Comparison of ENCODE assay signal across 15 mouse cellular contexts in genomic region chr10:109383758-109384157, GRCm38 (mm10).
DNase-seq lines count a peak whose midpoint lies in the region; ATAC-seq and TF ChIP-seq lines count a peak whose summit lies in the region.
"Had no signal": no experiment of that assay in that cellular context is flagged by ENCODE, and none has a peak within 500 bp of the region (broad histone marks: within the 10 kb centered on the region; RNA-seq: fewer than 3 reads in every experiment).

No protein-coding gene starts in this region.

- ATAC-seq in kidney, embryonic 16.5 days (ENCODE audit: low FRiP score, low TSS enrichment), result no peak
- ATAC-seq in hindbrain, embryonic 13.5 days (ENCODE audit: low FRiP score), result peak; percentile 73; the same call in 1 of the 2 replicates
- no peak for ATAC-seq in midbrain, postnatal 0 days (ENCODE audit: low FRiP score)
- ATAC-seq in liver, postnatal 0 days, result no peak

- no peak overlapping the region for H3K27ac ChIP-seq in kidney, embryonic 16.5 days (ENCODE audit: low read length)
- H3K27ac ChIP-seq in embryonic facial prominence, embryonic 10.5 days (replicated peaks), result no peak overlapping the region
- no peak overlapping the region for H3K27ac ChIP-seq in hindbrain, embryonic 13.5 days
- no peak overlapping the region for H3K27ac ChIP-seq in midbrain, postnatal 0 days (ENCODE audit: low read depth, low read length)
- H3K27ac ChIP-seq in liver, postnatal 0 days (ENCODE audit: low read depth), result no peak overlapping the region
- no peak overlapping the region for H3K27ac ChIP-seq in heart, embryonic 10.5 days
- H3K27ac ChIP-seq: hindbrain, embryonic 15.5 days had no signal

- 54% methylated on average over 4 of the region's 4 CpGs for WGBS in kidney, embryonic 16.5 days
- WGBS in embryonic facial prominence, embryonic 10.5 days, result 34% methylated on average over 4 of the region's 4 CpGs
- 61% methylated on average over 4 of the region's 4 CpGs for WGBS in hindbrain, embryonic 13.5 days
- WGBS in midbrain, postnatal 0 days, result 59% methylated on average over 4 of the region's 4 CpGs
- WGBS in liver, postnatal 0 days (ENCODE audit: insufficient replicate concordance), result 78% methylated on average over 4 of the region's 4 CpGs
- 69% methylated on average over 4 of the region's 4 CpGs for WGBS in heart, embryonic 10.5 days

- intact Hi-C loops in gastrocnemius, postnatal 36 days (cut with DNase I), result no loop called here

- no peak for TF ChIP-seq EP300 in liver, postnatal 0 days (IDR thresholded peaks at IDR 0.05; ENCODE audit: low read depth)

- no peaks in the 10 kb centered on the region for H3K27me3 ChIP-seq in kidney, embryonic 16.5 days (ENCODE audit: insufficient read depth, low read length)
- peaks cover 19% of the 10 kb centered on the region for H3K27me3 ChIP-seq in embryonic facial prominence, embryonic 10.5 days (replicated peaks; ENCODE audit: low read depth, poor library complexity, severe bottlenecking)
- no peaks in the 10 kb centered on the region for H3K27me3 ChIP-seq in hindbrain, embryonic 13.5 days
- H3K27me3 ChIP-seq in midbrain, postnatal 0 days (ENCODE audit: insufficient read depth, low read length), result no peaks in the 10 kb centered on the region
- no peaks in the 10 kb centered on the region for H3K27me3 ChIP-seq in liver, postnatal 0 days (ENCODE audit: insufficient read depth, low read length)
- no peaks in the 10 kb centered on the region for H3K27me3 ChIP-seq in heart, embryonic 10.5 days (ENCODE audit: insufficient read depth, poor library complexity, severe bottlenecking)
- H3K27me3 ChIP-seq: CH12.LX; hindbrain, embryonic 15.5 days; megakaryocyte, embryonic 14.5 days had no signal

- DNase-seq in kidney, postnatal 10 days, result peak; percentile 9
- DNase-seq in embryonic facial prominence, embryonic 10.5 days (ENCODE audit: low spot score), result peak; percentile 68
- DNase-seq in midbrain, postnatal 0 days (ENCODE audit: low spot score), result peak; percentile 77
- DNase-seq in gastrocnemius, postnatal 36 days, result no peak
- no peak for DNase-seq in liver, postnatal 0 days
- DNase-seq in heart, embryonic 10.5 days (ENCODE audit: low spot score), result no peak
- DNase-seq: adrenal gland, postnatal 14 days; heart, adult 11 months; lung, embryonic 14.5 days had no signal

- H3K36me3 ChIP-seq in kidney, embryonic 16.5 days (ENCODE audit: insufficient read depth, low read length), result no peaks in the 10 kb centered on the region
- no peaks in the 10 kb centered on the region for H3K36me3 ChIP-seq in embryonic facial prominence, embryonic 10.5 days (replicated peaks)
- H3K36me3 ChIP-seq in hindbrain, embryonic 13.5 days, result no peaks in the 10 kb centered on the region
- no peaks in the 10 kb centered on the region for H3K36me3 ChIP-seq in midbrain, postnatal 0 days (ENCODE audit: insufficient read depth, low read length)
- H3K36me3 ChIP-seq in liver, postnatal 0 days (replicated peaks; ENCODE audit: insufficient read depth, low read length), result no peaks in the 10 kb centered on the region
- no peaks in the 10 kb centered on the region for H3K36me3 ChIP-seq in heart, embryonic 10.5 days
- H3K36me3 ChIP-seq: hindbrain, embryonic 15.5 days had no signal

- no peak overlapping the region for H3K9ac ChIP-seq in kidney, embryonic 16.5 days (replicated peaks; ENCODE audit: low read length)
- H3K9ac ChIP-seq in hindbrain, embryonic 13.5 days, result no peak overlapping the region
- H3K9ac ChIP-seq in midbrain, postnatal 0 days (replicated peaks; ENCODE audit: low read length, poor library complexity, severe bottlenecking), result no peak overlapping the region
- no peak overlapping the region for H3K9ac ChIP-seq in liver, postnatal 0 days (replicated peaks)
- H3K9ac ChIP-seq: hindbrain, embryonic 15.5 days; lung, embryonic 14.5 days had no signal

- H3K9me3 ChIP-seq in kidney, embryonic 16.5 days (ENCODE audit: low read length), result no peaks in the 10 kb centered on the region; the same call in 1 of the 2 replicates
- H3K9me3 ChIP-seq in embryonic facial prominence, embryonic 10.5 days, result no peaks in the 10 kb centered on the region
- H3K9me3 ChIP-seq in hindbrain, embryonic 13.5 days, result no peaks in the 10 kb centered on the region
- no peaks in the 10 kb centered on the region for H3K9me3 ChIP-seq in midbrain, postnatal 0 days (ENCODE audit: low read length)
- H3K9me3 ChIP-seq in liver, postnatal 0 days (ENCODE audit: low read length), result no peaks in the 10 kb centered on the region
- H3K9me3 ChIP-seq in heart, embryonic 10.5 days, result no peaks in the 10 kb centered on the region
- H3K9me3 ChIP-seq: hindbrain, embryonic 15.5 days had no signal

- no peak for TF ChIP-seq CTCF in midbrain, postnatal 0 days (IDR thresholded peaks at IDR 0.05)
- TF ChIP-seq CTCF in liver, postnatal 0 days (IDR thresholded peaks at IDR 0.05; ENCODE audit: low read depth), result no peak

- no peak overlapping the region for H3K4me3 ChIP-seq in kidney, embryonic 16.5 days (ENCODE audit: low read length)
- H3K4me3 ChIP-seq in embryonic facial prominence, embryonic 10.5 days, result no peak overlapping the region
- no peak overlapping the region for H3K4me3 ChIP-seq in hindbrain, embryonic 13.5 days
- no peak overlapping the region for H3K4me3 ChIP-seq in midbrain, postnatal 0 days (ENCODE audit: low read depth, low read length)
- H3K4me3 ChIP-seq in liver, postnatal 0 days (ENCODE audit: low read depth, low read length), result no peak overlapping the region
- H3K4me3 ChIP-seq in heart, embryonic 10.5 days, result no peak overlapping the region
- H3K4me3 ChIP-seq: erythroblast, embryonic 14.5 days; hindbrain, embryonic 15.5 days; megakaryocyte, embryonic 14.5 days had no signal

- no peaks in the 10 kb centered on the region for H3K4me1 ChIP-seq in kidney, embryonic 16.5 days (ENCODE audit: insufficient read depth, low read length)
- no peaks in the 10 kb centered on the region for H3K4me1 ChIP-seq in embryonic facial prominence, embryonic 10.5 days
- H3K4me1 ChIP-seq in hindbrain, embryonic 13.5 days (replicated peaks), result peaks cover 3% of the 10 kb centered on the region; the same call in 1 of the 2 replicates
- H3K4me1 ChIP-seq in midbrain, postnatal 0 days (ENCODE audit: insufficient read depth, low read length), result no peaks in the 10 kb centered on the region
- no peaks in the 10 kb centered on the region for H3K4me1 ChIP-seq in liver, postnatal 0 days (ENCODE audit: insufficient read depth)
- H3K4me1 ChIP-seq in heart, embryonic 10.5 days, result no peaks in the 10 kb centered on the region
- H3K4me1 ChIP-seq: hindbrain, embryonic 15.5 days; megakaryocyte, embryonic 14.5 days had no signal

- H3K4me2 ChIP-seq in kidney, embryonic 16.5 days (replicated peaks; ENCODE audit: low read depth, low read length), result no peak overlapping the region
- no peak overlapping the region for H3K4me2 ChIP-seq in hindbrain, embryonic 13.5 days
- no peak overlapping the region for H3K4me2 ChIP-seq in midbrain, postnatal 0 days (ENCODE audit: low read depth, low read length, poor library complexity, severe bottlenecking)
- H3K4me2 ChIP-seq in liver, postnatal 0 days (ENCODE audit: low read depth, low read length), result no peak overlapping the region
- H3K4me2 ChIP-seq: hindbrain, embryonic 15.5 days; lung, embryonic 14.5 days had no signal

Comparison
In these comparisons a context has a peak if more than half of its experiments do, and no peak if none do; other contexts are left out.
1. DNase-seq: peak in kidney, postnatal 10 days (single experiment), embryonic facial prominence, embryonic 10.5 days (single experiment) and midbrain, postnatal 0 days (single experiment); none in gastrocnemius, postnatal 36 days (0 of 2), liver, postnatal 0 days (single experiment) and heart, embryonic 10.5 days (single experiment).